Mouse (Mus musculus) olfactory bulb, adult 2 months (tissue): ENCODE results near the gene Smtnl2.

Experiments
- CTCF ChIP-seq: fragments of 200-500 bp; IDR thresholded peaks from 2 replicates; pipeline ENCODE4 v1.5.1; 2012; ENCODE audit warnings: low read depth, mild to moderate bottlenecking, low read length, moderate library complexity; ENCODE audit not compliant: insufficient read depth
- POLR2A ChIP-seq: fragments of 200-500 bp; IDR thresholded peaks from 2 replicates; pipeline ENCODE4 v1.6.1; 2012; ENCODE audit warnings: mild to moderate bottlenecking, low read depth, low read length, moderate library complexity; ENCODE audit not compliant: insufficient read depth

- TF ChIP-seq CTCF: peak; percentile 32; the same call in 1 of the 2 replicates
- TF ChIP-seq POLR2A: no peak
These were observed 67.6 kb downstream of the Smtnl2 start for GRCm38 (mm10) chr11:72343904-72344303.
